ENCODE assay signal across 19 mouse cellular contexts in genomic region chr12:84532830-84533199, GRCm38 (mm10). TPM values are rescaled to one million over a fixed set of nuclear protein-coding genes. Genes with fewer than 3 reads are reported as not detected.
DNase-seq lines count a peak whose midpoint lies in the region; ATAC-seq and TF ChIP-seq lines count a peak whose summit lies in the region.
"Had no signal": no experiment of that assay in that cellular context is flagged by ENCODE, and none has a peak within 500 bp of the region (broad histone marks: within the 10 kb centered on the region; RNA-seq: fewer than 3 reads in every experiment).

No protein-coding gene starts in this region.

- no peaks in the 10 kb centered on the region for H3K9me3 ChIP-seq in forebrain, embryonic 15.5 days
- no peaks in the 10 kb centered on the region for H3K9me3 ChIP-seq in limb, embryonic 10.5 days (replicated peaks)
- H3K9me3 ChIP-seq: embryonic facial prominence, embryonic 15.5 days; liver, embryonic 15.5 days had no signal

- H3K27me3 ChIP-seq in forebrain, embryonic 15.5 days, result no peaks in the 10 kb centered on the region
- no peaks in the 10 kb centered on the region for H3K27me3 ChIP-seq in limb, embryonic 10.5 days (ENCODE audit: low read depth, poor library complexity, severe bottlenecking)
- H3K27me3 ChIP-seq: embryonic facial prominence, embryonic 15.5 days; liver, embryonic 15.5 days had no signal

- H3K4me2 ChIP-seq in forebrain, embryonic 15.5 days (replicated peaks), result no peak overlapping the region
- H3K4me2 ChIP-seq: embryonic facial prominence, embryonic 15.5 days; liver, embryonic 15.5 days had no signal

- no peaks in the 10 kb centered on the region for H3K36me3 ChIP-seq in forebrain, embryonic 15.5 days
- H3K36me3 ChIP-seq in limb, embryonic 10.5 days, result peaks cover 30% of the 10 kb centered on the region

- TF ChIP-seq POLR2A in olfactory bulb, adult 2 months (IDR thresholded peaks at IDR 0.05; ENCODE audit: insufficient read depth, low read depth, low read length), result no peak

- ATAC-seq in forebrain, embryonic 15.5 days (replicated peaks), result no peak
- ATAC-seq in erythroid progenitor cell, adult 5-6 weeks (replicated peaks; ENCODE audit: low FRiP score, poor library complexity, severe bottlenecking), result no peak

- WGBS in forebrain, embryonic 15.5 days, result 29% methylated on average over 8 of the region's 8 CpGs
- 90% methylated on average over 8 of the region's 8 CpGs for WGBS in limb, embryonic 10.5 days
- WGBS in olfactory bulb, adult 2 months, result 48% methylated on average over 8 of the region's 8 CpGs

- peak overlapping the region; percentile 82 for H3K27ac ChIP-seq in layer of hippocampus, adult 2 months
- H3K27ac ChIP-seq in forebrain, embryonic 15.5 days (replicated peaks), result peak overlapping the region; percentile 81
- peak overlapping the region; percentile 76 for H3K27ac ChIP-seq in limb, embryonic 10.5 days
- peak overlapping the region; percentile 73 for H3K27ac ChIP-seq in olfactory bulb, adult 2 months (ENCODE audit: insufficient read depth, low read depth, low read length)
- H3K27ac ChIP-seq: embryonic facial prominence, embryonic 15.5 days; liver, embryonic 15.5 days had no signal

- DNase-seq in layer of hippocampus, adult 2 months (ENCODE audit: low spot score in 2 of 2), result no peak
- DNase-seq in layer of hippocampus, postnatal 36 days, result no peak
- no peak for DNase-seq in limb, embryonic 10.5 days (ENCODE audit: low spot score)
- DNase-seq in cerebellum, postnatal 4 days (ENCODE audit: low spot score in 2 of 2), result no peak
- no peak for DNase-seq in cerebellum, postnatal 36 days
- DNase-seq: B cell, adult 2 months; heart, adult 18-20 months; heart, postnatal 14 days; kidney, adult 11 months; kidney, postnatal 4 days; lung, postnatal 36 days; thymus, postnatal 4 days had no signal

- peaks cover 27% of the 10 kb centered on the region for H3K4me1 ChIP-seq in forebrain, embryonic 15.5 days
- peaks cover 25% of the 10 kb centered on the region for H3K4me1 ChIP-seq in limb, embryonic 10.5 days
- peaks cover 19% of the 10 kb centered on the region for H3K4me1 ChIP-seq in olfactory bulb, adult 2 months (ENCODE audit: control insufficient read depth, insufficient read depth, low read length)
- H3K4me1 ChIP-seq: liver, embryonic 15.5 days had no signal

- TF ChIP-seq CTCF in layer of hippocampus, adult 2 months (conservative IDR thresholded peaks at IDR 0.05), result no peak
- no peak for TF ChIP-seq CTCF in olfactory bulb, adult 2 months (IDR thresholded peaks at IDR 0.05; ENCODE audit: insufficient read depth, low read depth, low read length)

- no peak overlapping the region for H3K9ac ChIP-seq in forebrain, embryonic 15.5 days (replicated peaks)
- H3K9ac ChIP-seq: embryonic facial prominence, embryonic 15.5 days; liver, embryonic 15.5 days had no signal

- H3K4me3 ChIP-seq in layer of hippocampus, adult 2 months, result no peak overlapping the region
- no peak overlapping the region for H3K4me3 ChIP-seq in forebrain, embryonic 15.5 days
- no peak overlapping the region for H3K4me3 ChIP-seq in limb, embryonic 10.5 days
- H3K4me3 ChIP-seq in olfactory bulb, adult 2 months (ENCODE audit: insufficient read depth, low read depth, low read length), result no peak overlapping the region
- H3K4me3 ChIP-seq: embryonic facial prominence, embryonic 15.5 days; liver, embryonic 15.5 days had no signal

RNA-seq across cellular contexts. Expression of gene Vsx2, which starts 36.7 kb away (rescaled TPM):
- under 1 TPM; 0.27 to 0.28 TPM for total RNA-seq in layer of hippocampus, adult 2 months (2021)
- under 1 TPM in 1 of 2 experiments, not detected in 1; 0.12 TPM for total RNA-seq in layer of hippocampus, postnatal 36 days (2021)
- 0.05 TPM in 2 replicates for polyA plus RNA-seq in forebrain, embryonic 15.5 days (2015; fragmentation: Nextera tagmentation; extraction: Ambion mirVana)
- polyA plus RNA-seq in limb, embryonic 10.5 days (2016; fragmentation: Nextera tagmentation; extraction: Ambion mirVana), result 0.33 TPM in 1 of 2 replicates, not detected in the other
- polyA plus RNA-seq in olfactory bulb, adult 2 months (2012; ENCODE audit: insufficient read depth, insufficient read length, low replicate concordance, missing spikeins), result not detected in 2 replicates
- total RNA-seq in erythroid progenitor cell, adult 5-6 weeks (2015; ENCODE audit: low replicate concordance), result not detected in 2 replicates
- not detected in 2 replicates for total RNA-seq in erythroid progenitor cell, adult 5-6 weeks (2017; ENCODE audit: low replicate concordance)
- total RNA-seq: heart, adult 18-20 months; MEL had no signal
- polyA plus RNA-seq: liver, embryonic 15.5 days; stomach, embryonic 14.5 days had no signal
